Mouse (Mus musculus): ENCODE results near the gene Prss46.

DNA sequence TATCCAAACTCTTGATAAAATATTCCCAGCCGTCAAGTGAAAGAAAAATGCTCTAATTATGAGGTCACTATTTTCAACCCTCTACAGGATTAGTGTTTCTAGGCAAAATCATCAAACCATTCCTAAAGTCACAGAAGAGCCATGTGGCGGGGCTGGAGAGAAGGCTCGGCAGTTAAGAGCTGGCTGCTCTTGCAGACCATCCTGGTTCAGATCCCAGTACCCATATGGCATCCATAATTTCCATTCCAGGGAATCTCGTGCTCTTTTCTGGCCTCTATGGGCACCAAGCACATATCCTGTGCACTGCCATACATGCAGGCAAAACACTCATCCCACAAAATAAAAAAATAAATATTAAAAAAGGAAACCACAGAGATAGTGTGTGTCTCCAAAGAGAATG, 18.9 kb upstream of the Prss46 start:
- TF ChIP-seq USF1 (IDR thresholded peaks at IDR 0.05; ENCODE audit: low read depth) (no peak), MAX (IDR thresholded peaks at IDR 0.05; ENCODE audit: low read depth) (no peak), MYOD1 (IDR thresholded peaks at IDR 0.05; ENCODE audit: control insufficient read depth in 1 of 3, insufficient read length in 2 of 3, low read depth in 2 of 3) (no peak), POLR2A (IDR thresholded peaks at IDR 0.05; ENCODE audit: insufficient read length, low read depth) (no peak), E2F4 (IDR thresholded peaks at IDR 0.05; ENCODE audit: insufficient read depth) (no peak), TCF3 (IDR thresholded peaks at IDR 0.05; ENCODE audit: insufficient read length, low read depth) (no peak), MYOG (IDR thresholded peaks at IDR 0.05; ENCODE audit: control insufficient read depth in 1 of 3, insufficient read depth in 1 of 3, insufficient read length in 2 of 3, low read depth in 2 of 3) (no peak), SRF (IDR thresholded peaks at IDR 0.05; ENCODE audit: control insufficient read depth, insufficient read length, low read depth) (no peak), TCF12 (IDR thresholded peaks at IDR 0.05; ENCODE audit: insufficient read depth, poor library complexity, severe bottlenecking) (no peak), POLR2AphosphoS2 (IDR thresholded peaks at IDR 0.05; ENCODE audit: insufficient read length, low read depth) (no peak), CEBPB (IDR thresholded peaks at IDR 0.05; ENCODE audit: insufficient read depth, poor library complexity, severe bottlenecking) (no peak)
